Mouse (Mus musculus) bone marrow, adult 2 months (tissue): ENCODE results near the gene Mtch1. TPM values are rescaled to one million over a fixed set of nuclear protein-coding genes. Genes with fewer than 3 reads are reported as not detected.
"Not testable (repeated sequence)": the region's sequence is repeated elsewhere in the genome, so short reads cannot be mapped to it uniquely, and the experiment has no call there.

Experiments used
- H3K27ac ChIP-seq: fragments of 200-500 bp; 2 replicates; pipeline ENCODE4 v1.5.1; 2012; ENCODE audit warnings: low read depth, mild to moderate bottlenecking, control low read depth, inconsistent platforms, low read length; ENCODE audit not compliant: control insufficient read depth, poor library complexity, insufficient read depth
- H3K4me1 ChIP-seq: fragments of 200-500 bp; 2 replicates; pipeline ENCODE4 v1.6.1; 2011; ENCODE audit warnings: low read length; ENCODE audit not compliant: control insufficient read depth, insufficient read depth
- H3K4me3 ChIP-seq: fragments of 200-500 bp; replicated peaks from 2 replicates; pipeline ENCODE3; 2011; ENCODE audit warnings: mild to moderate bottlenecking, low read depth, low read length, control low read depth; ENCODE audit not compliant: control insufficient read depth
- CTCF ChIP-seq: fragments of 200-500 bp; IDR thresholded peaks from 2 replicates; pipeline ENCODE4 v1.5.1; 2011; ENCODE audit warnings: low read length, control low read depth; ENCODE audit not compliant: control insufficient read depth, insufficient read depth
- POLR2A ChIP-seq: fragments of 200-500 bp; IDR thresholded peaks from 2 replicates; pipeline ENCODE4 v1.6.1; 2011; ENCODE audit warnings: low read depth, mild to moderate bottlenecking, control low read depth, low read length, borderline replicate concordance; ENCODE audit not compliant: control insufficient read depth
- WGBS: fragments of 180-500 bp; shearing (Covaris S2); methylation state at CpG from one replicate; pipeline ENCODE4 v1.1.7; 2018; 5-methylcytosine and 5-hydroxymethylcytosine counted together
- polyA plus RNA-seq: library from polyadenylated mRNA; stranded (reverse); fragments of >200 nt; gene quantifications from 2 replicates; pipeline ENCODE4 v1.2.4, GENCODE M21; 2011; ENCODE audit warnings: low replicate concordance; ENCODE audit not compliant: missing spikeins, insufficient read depth, insufficient read length

Mtch1 gene
- polyA plus RNA-seq, 1 experiment = 170 TPM

- Histone ChIP-seq H3K4me1 (no peaks in the 10 kb centered on the region; the same call in 1 of the 2 replicates), H3K27ac (no peak overlapping the region), H3K4me3 (no peak overlapping the region)
- no peak for TF ChIP-seq POLR2A
- TF ChIP-seq CTCF = no peak
- WGBS = 51% methylated on average over 3 of the region's 3 CpGs
Observed at GRCm38 (mm10) chr17:29323625-29324024, 24.1 kb downstream of the Mtch1 start.

DNA sequence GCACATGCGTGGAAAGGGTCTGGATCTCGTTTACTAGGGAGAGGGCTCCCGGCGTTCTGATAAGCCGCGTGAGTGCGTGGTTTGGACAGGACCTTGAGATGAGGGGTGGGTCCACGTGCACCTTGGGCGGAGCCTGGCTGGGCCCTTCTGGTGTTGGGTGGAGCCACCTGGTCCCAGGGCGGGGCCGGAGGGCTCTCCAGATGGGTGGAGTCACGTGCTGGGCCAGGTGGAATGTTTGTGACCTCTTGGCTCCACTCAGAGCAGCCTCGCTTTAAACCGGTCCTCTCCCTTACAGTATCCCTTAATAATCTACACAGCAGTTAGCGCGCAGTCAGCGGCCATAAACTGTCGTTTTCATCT, 25.2 kb downstream of the Mtch1 start:
- H3K4me1 ChIP-seq = no peaks in the 10 kb centered on the region; the same call in 1 of the 2 replicates
- no peak overlapping the region for H3K27ac ChIP-seq
- no peak for TF ChIP-seq POLR2A
- no peak for TF ChIP-seq CTCF
- 85% methylated on average over 18 of the region's 18 CpGs for WGBS
- H3K4me3 ChIP-seq = no peak overlapping the region

GRCm38 (mm10) chr17:29321765-29322602, 25.8 kb downstream of the Mtch1 start:
- 87% methylated on average over 41 of the region's 41 CpGs for WGBS
- Histone ChIP-seq H3K4me1 (no peaks in the 10 kb centered on the region; the same call in 1 of the 2 replicates), H3K27ac (no peak overlapping the region), H3K4me3 (no peak overlapping the region)
- no peak for TF ChIP-seq CTCF
- TF ChIP-seq POLR2A = no peak

DNA sequence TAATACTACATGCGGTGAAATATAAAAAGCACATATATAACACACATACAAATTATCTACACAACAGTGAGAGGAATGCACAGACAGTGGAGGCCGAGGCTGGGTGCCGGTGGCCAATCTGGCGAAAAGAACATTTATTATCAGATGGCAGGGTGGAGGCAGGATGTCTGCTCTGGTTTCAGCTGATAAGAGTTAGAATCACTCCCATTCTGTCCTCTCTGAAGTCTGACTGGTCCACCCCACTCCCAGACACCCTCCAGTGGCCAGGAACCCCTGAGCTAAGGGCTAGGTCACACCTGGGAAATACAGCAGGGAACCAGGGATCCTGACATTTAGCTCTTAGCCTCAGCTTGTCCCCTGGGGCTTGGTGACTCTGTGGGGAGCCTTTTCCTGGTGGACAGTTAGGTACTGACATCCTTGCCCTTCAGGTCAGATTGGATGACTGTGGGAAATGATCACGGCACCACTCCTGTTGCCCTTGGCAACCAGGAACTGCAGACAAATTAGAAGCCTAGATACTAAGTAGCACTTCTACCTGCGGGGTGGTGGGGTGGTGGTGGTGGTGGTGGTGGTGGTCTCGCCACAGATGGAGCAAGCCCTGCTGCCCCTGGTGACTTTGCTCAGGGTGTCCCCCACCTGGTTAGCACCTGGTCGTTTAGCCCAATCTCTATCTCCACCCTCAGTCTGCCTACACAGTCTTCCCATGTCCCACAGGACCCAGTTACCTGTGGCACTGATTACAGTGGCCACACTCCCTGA, 27.7 kb downstream of the Mtch1 start:
- no peaks in the 10 kb centered on the region; the same call in 1 of the 2 replicates for H3K4me1 ChIP-seq
- peak overlapping the region; percentile 88; the same call in 1 of the 2 replicates for H3K27ac ChIP-seq
- 51% methylated on average over 8 of the region's 8 CpGs for WGBS
- TF ChIP-seq CTCF (no peak), POLR2A (no peak)
- H3K4me3 ChIP-seq = peak overlapping the region; percentile 74

DNA sequence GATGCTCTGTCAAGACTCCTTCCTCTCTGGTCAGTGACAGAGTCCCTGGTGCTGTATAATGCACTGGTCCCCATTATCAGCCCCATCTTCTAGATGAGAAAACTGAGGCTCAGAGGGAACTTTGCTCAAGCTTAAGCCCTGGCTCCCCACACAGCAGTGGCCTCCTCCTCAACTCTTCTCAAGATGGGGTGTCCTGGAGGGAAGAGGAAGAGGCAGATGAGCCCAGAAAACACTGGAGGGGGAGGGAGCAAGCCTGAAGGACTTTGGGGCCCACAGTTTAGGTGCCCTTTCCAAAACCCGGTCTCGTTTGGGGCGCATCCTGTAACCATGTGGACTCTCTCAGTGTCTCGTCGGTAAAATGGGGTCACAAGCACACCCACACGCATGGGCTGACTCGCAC, 28.3 kb downstream of the Mtch1 start:
- H3K27ac ChIP-seq = peak overlapping the region; percentile 88
- TF ChIP-seq POLR2A = no peak
- no peak for TF ChIP-seq CTCF
- WGBS = 58% methylated on average over 7 of the region's 7 CpGs
- peak overlapping the region; percentile 74 for H3K4me3 ChIP-seq
- no peaks in the 10 kb centered on the region; the same call in 1 of the 2 replicates for H3K4me1 ChIP-seq

- Histone ChIP-seq H3K4me1 (no peaks in the 10 kb centered on the region; the same call in 1 of the 2 replicates), H3K27ac (peak overlapping the region; percentile 88), H3K4me3 (peak overlapping the region; percentile 74)
- TF ChIP-seq CTCF (no peak), POLR2A (no peak)
- WGBS = 22% methylated on average over 6 of the region's 6 CpGs
Observed at GRCm38 (mm10) chr17:29318731-29319250, 28.9 kb downstream of the Mtch1 start.

- Histone ChIP-seq H3K4me3 (peak within 1 kb of the TSS; percentile 74), H3K27ac (peak within 1 kb of the TSS; percentile 34)
- WGBS = 78% methylated on average over 3 of the region's 3 CpGs
- not testable (repeated sequence) for H3K4me1 ChIP-seq
Observed at GRCm38 (mm10) chr17:29317380-29317779, 30.4 kb downstream of the Mtch1 start, which contains the start of gene Pi16. Pi16 (plus strand) TSS chr17:29317680.

GRCm38 (mm10) chr17:29316891-29317290, 30.8 kb downstream of the Mtch1 start:
- TF ChIP-seq CTCF = no peak
- no peak for TF ChIP-seq POLR2A
- Histone ChIP-seq H3K4me3 (no peak overlapping the region), H3K27ac (peak overlapping the region; percentile 34), H3K4me1 (no peaks in the 10 kb centered on the region; the same call in 1 of the 2 replicates)
- WGBS = 78% methylated on average over 3 of the region's 3 CpGs
